Mouse (Mus musculus) kidney, adult 2 months (tissue): Measurements from ENCODE around the gene Zfp78.

ENCODE experiments used
- CTCF ChIP-seq: fragments of 200-500 bp; conservative IDR thresholded peaks from 2 replicates; pipeline ENCODE4 v1.5.1; 2011; ENCODE audit warnings: low read depth, mild to moderate bottlenecking, control low read depth, low read length, moderate library complexity, mixed read lengths; ENCODE audit not compliant: insufficient read depth, insufficient read length
- POLR2A ChIP-seq: fragments of 200-500 bp; IDR thresholded peaks from one replicate; pipeline ENCODE4 v1.6.1; 2011; ENCODE audit warnings: low read depth, low read length, control low read depth

DNA sequence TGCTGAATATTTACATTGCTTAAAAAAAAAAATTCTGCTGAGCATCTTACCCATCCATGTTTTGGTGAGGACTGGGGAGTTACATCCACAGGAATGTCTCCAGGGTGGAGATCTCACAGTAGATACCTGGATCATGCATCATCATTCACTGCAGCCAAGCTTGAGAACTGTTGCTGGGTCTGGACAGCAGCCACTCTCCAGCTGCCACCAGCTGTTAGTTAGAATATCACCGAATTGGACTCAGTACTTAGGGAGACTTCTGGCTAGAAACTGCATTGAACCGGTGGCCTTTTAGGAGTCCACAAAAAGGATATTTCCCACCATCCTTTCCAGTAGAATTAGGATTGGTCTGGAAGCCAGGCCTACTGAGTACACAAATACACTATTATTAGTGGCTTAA is 5.0 kb upstream of the Zfp78 start:
- TF ChIP-seq CTCF, result no peak
- no peak for TF ChIP-seq POLR2A
